Mouse (Mus musculus): Measurements from ENCODE around the gene Eral1. TPM values are rescaled to one million over a fixed set of nuclear protein-coding genes. Genes with fewer than 3 reads are reported as not detected.

Gene Eral1
- polyA plus RNA-seq (2016; fragmentation: Nextera tagmentation; extraction: Ambion mirVana), result 40.9 and 41.5 TPM in 2 replicates

DNA sequence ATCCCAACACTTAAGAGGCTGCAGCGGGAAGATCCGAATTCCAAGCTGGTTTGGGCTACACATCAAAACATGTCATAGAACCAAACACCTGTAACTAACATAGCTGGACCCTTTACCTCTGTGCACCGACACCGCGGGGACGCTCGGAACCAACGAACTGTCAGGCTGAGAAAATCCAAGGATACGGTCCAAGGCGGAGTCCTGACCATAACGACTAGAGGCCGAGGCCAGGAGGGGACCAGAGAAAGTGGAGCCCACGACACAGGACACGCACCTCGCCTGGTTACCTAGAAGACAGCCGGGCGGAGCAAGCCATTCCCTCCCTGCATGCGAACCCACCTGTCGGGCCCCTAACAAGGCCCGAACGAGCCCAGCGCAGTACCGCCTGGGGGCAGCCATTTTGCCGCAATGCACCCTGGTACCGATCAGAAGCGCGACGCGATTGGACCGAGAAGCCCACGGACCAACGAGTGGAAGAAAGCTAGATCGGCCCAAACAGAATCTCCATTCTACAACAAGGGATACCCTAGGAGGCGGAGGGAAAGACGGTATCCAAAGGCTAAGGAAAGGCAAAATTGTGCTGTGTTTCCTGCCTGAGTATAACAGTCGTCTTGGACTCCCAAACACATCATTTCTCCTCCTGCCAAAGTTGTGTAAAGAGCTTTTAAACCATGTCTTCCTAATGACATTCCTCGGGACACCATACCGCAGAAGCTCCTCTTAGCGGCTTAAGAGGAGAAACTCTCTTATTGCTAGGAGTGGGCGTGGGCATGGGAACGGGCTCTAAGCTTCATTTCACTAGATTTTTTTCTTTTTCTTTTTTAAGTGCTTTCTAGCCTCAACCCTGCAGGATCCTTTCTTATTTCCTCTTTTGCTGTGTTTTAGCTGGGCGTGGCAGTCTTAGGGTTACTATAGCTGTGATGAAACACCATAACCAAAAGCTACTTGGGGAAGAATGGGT, at the start of gene Eral1:
Gene Eral1, minus strand, starts transcription at position 423 of the 961 bp plus-strand sequence.
- peak within 1 kb of the TSS; percentile 86 for H3K27ac ChIP-seq (replicated peaks)
- no peaks in the 10 kb centered on the region for H3K27me3 ChIP-seq (replicated peaks; ENCODE audit: low read depth, poor library complexity, severe bottlenecking)
- peaks cover 30% of the 10 kb centered on the region for H3K36me3 ChIP-seq (replicated peaks)
- DNase-seq (ENCODE audit: low spot score), result peak; percentile 89
- no peaks in the 10 kb centered on the region for H3K9me3 ChIP-seq
- H3K4me1 ChIP-seq, result peaks cover 15% of the 10 kb centered on the region
- WGBS, result under 1% methylated on average over 42 of the region's 42 CpGs
- H3K4me3 ChIP-seq, result peak within 1 kb of the TSS; percentile 91

DNA sequence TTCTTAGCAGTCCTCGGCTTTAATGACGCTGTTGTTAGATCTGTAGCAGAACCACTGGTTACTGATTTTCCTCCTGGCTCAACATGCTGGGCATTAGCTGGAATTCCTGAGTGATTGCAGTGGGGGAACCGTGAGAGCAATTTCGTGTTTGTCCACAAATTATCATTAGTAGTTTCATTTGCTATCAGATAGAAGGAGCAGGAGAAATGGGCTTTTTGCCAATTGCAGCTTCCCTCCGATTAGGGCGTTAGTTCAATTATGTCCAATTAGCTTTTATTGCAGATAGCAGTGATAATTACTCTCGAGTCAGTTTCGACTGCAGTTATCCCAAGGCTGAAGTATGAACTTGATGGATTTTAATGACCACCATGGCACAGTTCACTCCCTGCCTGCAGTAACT, 49.3 kb upstream of the Eral1 start:
- no peak overlapping the region for H3K4me3 ChIP-seq
- 88% methylated on average over 8 of the region's 8 CpGs for WGBS
- no peaks in the 10 kb centered on the region for H3K27me3 ChIP-seq (replicated peaks; ENCODE audit: low read depth, poor library complexity, severe bottlenecking)
- no peak overlapping the region for H3K27ac ChIP-seq (replicated peaks)
- DNase-seq (ENCODE audit: low spot score), result no peak
- 0 out of 2 replicates have a peak, but pooled peaks cover 5% of the 10 kb centered on the region for H3K4me1 ChIP-seq
- no peaks in the 10 kb centered on the region for H3K9me3 ChIP-seq
- peaks cover 16% of the 10 kb centered on the region for H3K36me3 ChIP-seq (replicated peaks)

DNA sequence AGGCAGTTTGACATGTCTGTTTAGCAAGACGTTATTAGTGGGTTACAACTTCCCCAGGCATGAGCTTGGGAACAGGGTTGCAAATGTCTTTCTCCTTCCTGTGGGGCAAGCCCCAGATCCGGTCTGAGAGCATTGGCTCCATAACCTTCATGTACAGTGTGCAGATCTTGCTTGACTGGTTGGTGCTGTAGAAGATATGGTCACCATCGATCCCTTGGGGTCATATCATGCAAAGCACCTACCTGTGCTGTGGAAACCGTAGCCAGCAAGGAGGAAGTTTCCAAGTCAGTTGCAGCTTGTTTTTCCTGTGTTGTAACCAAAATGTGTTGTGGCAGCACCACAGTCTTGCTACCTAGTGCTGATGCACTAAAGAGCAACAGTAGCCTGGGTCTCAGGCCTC, 46.6 kb upstream of the Eral1 start:
- WGBS, result 84% methylated on average over 4 of the region's 4 CpGs
- no peaks in the 10 kb centered on the region for H3K27me3 ChIP-seq (replicated peaks; ENCODE audit: low read depth, poor library complexity, severe bottlenecking)
- no peak for DNase-seq (ENCODE audit: low spot score)
- H3K4me3 ChIP-seq, result no peak overlapping the region
- H3K4me1 ChIP-seq, result 0 out of 2 replicates have a peak, but pooled peaks cover 5% of the 10 kb centered on the region
- no peaks in the 10 kb centered on the region for H3K9me3 ChIP-seq
- H3K36me3 ChIP-seq (replicated peaks), result peaks cover 15% of the 10 kb centered on the region
- no peak overlapping the region for H3K27ac ChIP-seq (replicated peaks)

DNA sequence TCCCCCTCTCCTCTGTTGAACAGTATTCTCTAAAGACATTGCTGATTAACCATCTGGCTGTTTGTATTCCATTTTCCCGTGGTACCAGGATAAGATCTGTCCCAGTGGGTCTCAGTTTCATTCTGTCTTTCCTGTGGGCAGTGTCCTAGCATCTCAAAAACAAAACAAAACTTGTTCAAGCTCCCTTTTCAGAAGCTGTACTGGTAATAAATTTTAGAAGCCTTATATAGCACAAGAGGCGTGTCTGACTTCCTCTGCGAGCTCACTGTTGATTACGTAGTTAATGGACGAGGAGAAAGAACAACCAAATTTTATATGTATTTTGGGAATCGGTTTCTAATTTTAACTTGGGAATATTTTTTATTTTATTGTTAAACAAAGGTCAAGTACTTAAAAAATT, 45.5 kb upstream of the Eral1 start:
- Histone ChIP-seq H3K27ac (replicated peaks) (no peak overlapping the region), H3K4me3 (no peak overlapping the region), H3K4me1 (peaks cover 5% of the 10 kb centered on the region; the same call in 1 of the 2 replicates), H3K36me3 (replicated peaks) (peaks cover 8% of the 10 kb centered on the region), H3K27me3 (replicated peaks; ENCODE audit: low read depth, poor library complexity, severe bottlenecking) (no peaks in the 10 kb centered on the region), H3K9me3 (no peaks in the 10 kb centered on the region)
- no peak for DNase-seq (ENCODE audit: low spot score)
- WGBS, result 84% methylated on average over 6 of the region's 6 CpGs

DNA sequence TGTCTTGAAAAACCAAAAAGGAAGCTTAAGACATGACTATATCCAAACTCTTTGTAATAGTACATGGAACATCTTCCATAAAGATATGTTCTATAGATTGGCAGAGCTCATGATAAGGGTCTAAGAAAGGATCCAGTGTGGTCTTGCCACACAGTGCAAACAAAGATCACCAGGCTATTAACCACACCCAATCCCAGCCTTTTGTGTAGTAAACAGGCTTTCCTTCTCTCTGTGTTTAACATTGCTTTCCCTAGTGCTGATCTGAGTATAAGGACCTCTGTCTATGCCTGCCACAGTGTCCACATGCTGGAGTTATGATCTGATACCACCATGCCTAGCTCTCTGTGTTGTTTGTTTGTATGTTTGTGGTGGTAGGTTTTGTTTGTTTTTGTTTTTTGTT, 43.6 kb upstream of the Eral1 start:
- Histone ChIP-seq H3K27ac (replicated peaks) (no peak overlapping the region), H3K4me1 (peaks cover 13% of the 10 kb centered on the region), H3K36me3 (replicated peaks) (peaks cover 13% of the 10 kb centered on the region), H3K4me3 (no peak overlapping the region), H3K27me3 (replicated peaks; ENCODE audit: low read depth, poor library complexity, severe bottlenecking) (no peaks in the 10 kb centered on the region), H3K9me3 (no peaks in the 10 kb centered on the region)
- DNase-seq (ENCODE audit: low spot score), result no peak

DNA sequence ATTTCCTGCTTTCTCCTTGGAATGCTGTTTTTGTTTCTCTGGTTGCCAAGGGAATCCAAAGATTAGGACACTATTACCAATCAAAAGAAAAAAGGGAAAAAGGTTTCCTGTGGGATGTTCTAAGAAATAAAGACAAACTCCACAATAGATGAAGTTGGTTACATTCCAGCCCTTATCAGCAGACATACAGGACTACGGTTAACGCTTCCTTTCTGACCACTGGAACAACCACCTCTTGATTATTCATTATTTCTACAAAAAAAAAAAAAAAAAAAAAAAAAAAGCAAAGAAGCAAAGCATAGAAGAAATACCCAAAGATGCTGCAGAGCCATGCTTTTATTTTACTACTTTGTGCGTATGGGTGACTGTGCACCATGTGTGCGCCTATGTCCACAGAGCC, 42.6 kb upstream of the Eral1 start:
- Histone ChIP-seq H3K9me3 (no peaks in the 10 kb centered on the region), H3K27me3 (replicated peaks; ENCODE audit: low read depth, poor library complexity, severe bottlenecking) (no peaks in the 10 kb centered on the region), H3K4me3 (no peak overlapping the region), H3K27ac (replicated peaks) (no peak overlapping the region), H3K36me3 (replicated peaks) (peaks cover 13% of the 10 kb centered on the region), H3K4me1 (peaks cover 13% of the 10 kb centered on the region)
- WGBS, result 97% methylated on average over 4 of the region's 4 CpGs
- no peak for DNase-seq (ENCODE audit: low spot score)

DNA sequence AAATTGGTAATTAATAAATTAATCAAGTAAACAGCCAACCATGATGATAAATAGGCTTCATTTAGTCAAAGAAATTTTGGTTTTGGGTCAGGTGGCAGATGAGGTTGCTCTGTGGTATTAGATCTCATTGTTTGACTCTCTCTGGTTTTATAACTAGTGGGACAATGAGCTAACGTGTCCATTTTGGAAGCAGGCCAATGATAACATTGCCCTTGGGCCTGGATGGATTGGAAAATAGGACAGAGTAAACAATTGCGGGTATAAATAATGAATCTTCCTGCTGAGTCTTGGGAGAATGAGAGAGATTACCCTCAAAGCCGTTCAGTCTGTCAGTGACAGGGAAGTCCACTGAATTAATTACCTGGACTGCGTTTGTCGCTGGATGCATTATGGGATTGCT, 41.0 kb upstream of the Eral1 start:
- WGBS, result 82% methylated on average over 5 of the region's 5 CpGs
- H3K36me3 ChIP-seq (replicated peaks), result peaks cover 13% of the 10 kb centered on the region

DNA sequence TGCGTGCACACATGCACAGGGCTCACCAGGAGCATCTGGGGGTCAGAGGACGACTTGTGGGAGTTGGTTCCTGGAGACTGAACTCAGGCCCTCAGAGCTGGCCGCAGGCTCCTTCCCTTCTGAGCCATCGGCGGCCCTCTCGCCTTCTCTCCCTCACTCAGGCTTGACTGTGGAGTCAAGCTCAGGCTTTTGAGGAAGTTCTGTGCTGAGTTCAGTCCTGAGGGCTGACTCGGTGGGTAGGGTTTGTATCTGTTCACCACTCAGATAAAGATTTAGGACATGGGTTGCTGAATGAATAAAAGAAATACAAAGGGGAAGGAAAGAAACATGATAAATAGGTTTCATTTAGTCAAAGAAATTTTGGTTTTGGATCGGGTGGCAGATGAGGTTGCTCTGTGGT, 39.7 kb upstream of the Eral1 start:
- 87% methylated on average over 8 of the region's 8 CpGs for WGBS
- no peak for DNase-seq (ENCODE audit: low spot score)
- H3K36me3 ChIP-seq (replicated peaks), result peaks cover 13% of the 10 kb centered on the region
- no peaks in the 10 kb centered on the region for H3K27me3 ChIP-seq (replicated peaks; ENCODE audit: low read depth, poor library complexity, severe bottlenecking)
- H3K9me3 ChIP-seq, result no peaks in the 10 kb centered on the region
- peaks cover 21% of the 10 kb centered on the region for H3K4me1 ChIP-seq
- H3K27ac ChIP-seq (replicated peaks), result no peak overlapping the region
- no peak overlapping the region for H3K4me3 ChIP-seq

More for the DNA sequence above, 41.0 kb upstream of the Eral1 start:
- H3K27ac ChIP-seq (replicated peaks), result no peak overlapping the region
- H3K4me3 ChIP-seq, result no peak overlapping the region
- peaks cover 19% of the 10 kb centered on the region for H3K4me1 ChIP-seq
- H3K27me3 ChIP-seq (replicated peaks; ENCODE audit: low read depth, poor library complexity, severe bottlenecking), result no peaks in the 10 kb centered on the region
- no peak for DNase-seq (ENCODE audit: low spot score)
- H3K9me3 ChIP-seq, result no peaks in the 10 kb centered on the region

DNA sequence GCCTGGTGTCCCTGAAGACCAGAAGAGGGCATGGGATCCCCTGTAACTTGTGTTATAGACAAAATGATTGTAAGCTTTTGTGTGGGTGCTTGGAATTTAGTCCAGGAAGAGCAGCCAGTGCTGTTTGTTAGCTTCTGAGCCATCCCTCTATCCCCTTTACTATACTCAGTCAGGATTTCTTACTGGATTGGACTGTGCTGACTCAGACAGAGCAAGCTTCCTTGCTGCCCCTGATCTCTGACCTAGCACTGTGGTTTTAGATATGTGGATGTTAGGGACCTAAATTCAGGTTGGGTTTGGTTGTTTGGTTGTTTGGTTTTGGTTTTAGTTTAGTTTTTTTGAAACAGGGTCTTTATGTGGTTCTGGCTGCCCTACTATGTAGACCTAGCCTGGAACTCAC, 38.3 kb upstream of the Eral1 start:
- Histone ChIP-seq H3K4me3 (no peak overlapping the region), H3K4me1 (peaks cover 33% of the 10 kb centered on the region), H3K36me3 (replicated peaks) (peaks cover 13% of the 10 kb centered on the region), H3K27ac (replicated peaks) (no peak overlapping the region; the same call in 1 of the 2 replicates), H3K9me3 (no peaks in the 10 kb centered on the region), H3K27me3 (replicated peaks; ENCODE audit: low read depth, poor library complexity, severe bottlenecking) (no peaks in the 10 kb centered on the region)
- DNase-seq (ENCODE audit: low spot score), result no peak

DNA sequence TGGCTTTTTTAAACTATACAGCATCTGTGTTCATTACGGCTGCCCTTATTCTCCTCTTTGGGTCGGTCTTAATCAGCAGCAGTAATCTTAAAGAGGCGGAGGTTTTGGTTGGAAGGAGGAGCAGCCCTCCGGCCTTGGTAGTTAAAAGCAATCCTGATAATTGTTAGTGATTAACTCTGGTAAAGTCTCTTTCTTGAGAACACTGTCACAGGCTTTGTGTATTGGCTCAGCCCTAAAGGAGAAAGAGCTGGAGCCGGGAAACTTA, 35.9 kb upstream of the Eral1 start:
- 6% methylated on average over 5 of the region's 5 CpGs for WGBS
- no peaks in the 10 kb centered on the region for H3K9me3 ChIP-seq
- no peak for DNase-seq (ENCODE audit: low spot score)
- peaks cover 34% of the 10 kb centered on the region for H3K4me1 ChIP-seq
- H3K27me3 ChIP-seq (replicated peaks; ENCODE audit: low read depth, poor library complexity, severe bottlenecking), result no peaks in the 10 kb centered on the region
- peak overlapping the region; percentile 76 for H3K4me3 ChIP-seq
- H3K27ac ChIP-seq (replicated peaks), result peak overlapping the region; percentile 97
- H3K36me3 ChIP-seq (replicated peaks), result peaks cover 8% of the 10 kb centered on the region

DNA sequence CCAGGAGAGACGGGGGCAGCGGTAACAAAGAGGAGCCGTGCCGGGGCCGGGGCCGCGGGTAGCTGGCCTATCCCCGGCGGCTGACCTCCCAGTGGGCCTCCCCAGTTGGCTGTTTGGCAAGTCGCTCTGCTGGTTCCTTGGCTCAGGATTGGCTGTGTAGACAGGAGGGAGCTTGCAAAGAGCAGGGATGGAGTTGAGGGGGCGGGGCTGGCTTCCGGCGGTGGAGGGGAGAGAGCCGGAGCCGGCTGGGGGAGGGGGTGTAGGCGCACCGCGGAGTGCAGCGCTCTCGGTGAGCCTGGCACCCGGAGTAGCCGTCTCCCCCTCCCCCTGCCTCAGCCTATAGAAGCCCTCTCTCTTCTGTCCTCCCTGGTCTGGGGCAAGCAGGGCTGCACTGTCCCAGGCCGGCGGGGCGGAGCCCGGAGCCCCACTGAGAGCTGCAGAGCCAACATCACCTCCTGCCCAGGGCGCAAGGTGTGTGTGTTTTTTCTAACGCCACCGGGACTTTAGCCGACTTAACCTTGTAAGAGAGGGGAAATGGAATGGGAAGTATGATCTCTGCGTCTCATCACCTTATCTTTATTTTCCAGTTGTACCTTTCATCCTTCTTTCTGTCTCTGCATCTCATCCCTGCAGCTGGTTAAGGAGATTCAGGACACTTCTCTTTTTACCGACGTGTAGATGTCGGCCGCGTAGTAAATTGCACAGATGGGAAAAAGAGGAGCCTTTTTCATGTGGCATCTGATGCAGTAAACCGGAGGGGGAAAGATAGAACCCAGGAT, 35.4 kb upstream of the Eral1 start:
- WGBS, result under 1% methylated on average over 37 of the region's 37 CpGs
- Histone ChIP-seq H3K4me1 (peaks cover 34% of the 10 kb centered on the region), H3K27ac (replicated peaks) (peak overlapping the region; percentile 97), H3K9me3 (no peaks in the 10 kb centered on the region), H3K27me3 (replicated peaks; ENCODE audit: low read depth, poor library complexity, severe bottlenecking) (no peaks in the 10 kb centered on the region), H3K36me3 (replicated peaks) (peaks cover 8% of the 10 kb centered on the region), H3K4me3 (peak overlapping the region; percentile 76)
- DNase-seq (ENCODE audit: low spot score), result peak; percentile 99

DNA sequence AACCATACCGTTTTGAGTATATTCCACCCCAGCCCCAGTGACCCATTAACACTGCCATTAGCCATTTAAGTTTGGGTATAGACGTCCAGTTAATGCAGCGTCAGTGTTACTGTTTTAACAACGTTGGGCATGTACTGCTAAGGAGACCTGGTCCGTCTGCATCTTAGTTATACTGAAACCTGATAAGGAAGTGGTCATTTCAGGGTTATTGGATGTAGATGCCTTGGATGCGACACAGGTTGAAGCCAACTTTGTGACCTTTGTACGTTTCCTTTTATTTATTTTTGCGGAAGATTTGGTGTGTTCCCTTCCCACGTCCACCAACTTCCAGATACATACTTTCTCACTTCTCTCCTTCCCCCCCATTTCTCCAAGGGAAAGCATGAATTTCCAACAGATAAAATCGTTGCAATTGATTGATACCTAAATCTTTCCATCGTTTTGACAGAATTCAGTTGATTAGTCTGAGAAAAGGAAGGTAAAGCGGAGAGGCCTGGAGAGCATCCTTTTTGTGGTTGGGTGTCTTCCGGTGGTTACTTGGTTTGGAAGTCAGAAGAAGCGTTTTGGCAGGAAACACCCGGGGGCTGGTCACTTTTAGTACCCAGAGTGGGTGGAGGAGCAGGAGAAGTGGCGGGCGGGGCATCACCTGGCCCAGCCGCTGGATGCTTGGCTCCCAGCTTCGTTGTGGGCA, 34.6 kb upstream of the Eral1 start:
- WGBS, result 11% methylated on average over 19 of the region's 19 CpGs

More for the DNA sequence above, 34.6 kb upstream of the Eral1 start:
- Histone ChIP-seq H3K9me3 (no peaks in the 10 kb centered on the region), H3K36me3 (replicated peaks) (peaks cover 4% of the 10 kb centered on the region), H3K4me1 (peaks cover 30% of the 10 kb centered on the region), H3K4me3 (peak overlapping the region; percentile 76), H3K27ac (replicated peaks) (peak overlapping the region; percentile 97), H3K27me3 (replicated peaks; ENCODE audit: low read depth, poor library complexity, severe bottlenecking) (no peaks in the 10 kb centered on the region)
- peak; percentile 24 for DNase-seq (ENCODE audit: low spot score)
